Mouse (Mus musculus) limb, embryonic 12.5 days (tissue): ENCODE results near the gene Arxes1. TPM values are rescaled to one million over a fixed set of nuclear protein-coding genes. Genes with fewer than 3 reads are reported as not detected.
"Not testable (repeated sequence)": the region's sequence is repeated elsewhere in the genome, so short reads cannot be mapped to it uniquely, and the experiment has no call there.

Experiments
- ATAC-seq: fragments of 200-750 bp; cut with Nextera tagmentation; 2 replicates; pipeline ENCODE4 v1.8.0; 2017; ENCODE audit warnings: low read depth, moderate TSS enrichment; ENCODE audit not compliant: insufficient number of reproducible peaks, insufficient read depth, low FRiP score, low TSS enrichment
- H3K27ac ChIP-seq: fragments of 300-500 bp; sonication (generic); 2 replicates; pipeline ENCODE4 v1.5.1; 2016; ENCODE audit warnings: mild to moderate bottlenecking, moderate library complexity
- H3K27me3 ChIP-seq: fragments of 300-500 bp; sonication (generic); 2 replicates; pipeline ENCODE4 v1.6.1; 2016; ENCODE audit warnings: mild to moderate bottlenecking, moderate library complexity
- H3K36me3 ChIP-seq: fragments of 300-500 bp; sonication (generic); 2 replicates; pipeline ENCODE4 v1.6.1; 2016; ENCODE audit warnings: mild to moderate bottlenecking, moderate library complexity
- H3K4me1 ChIP-seq: fragments of 300-500 bp; sonication (generic); replicated peaks from 2 replicates; pipeline ENCODE4 v1.6.1; 2016
- H3K4me2 ChIP-seq: fragments of 300-500 bp; sonication (generic); 2 replicates; pipeline ENCODE4 v1.6.1; 2016; ENCODE audit warnings: mild to moderate bottlenecking, moderate library complexity
- H3K4me3 ChIP-seq: fragments of 300-500 bp; sonication (generic); replicated peaks from 2 replicates; pipeline ENCODE4 v1.5.1; 2016; ENCODE audit warnings: mild to moderate bottlenecking
- H3K9ac ChIP-seq: fragments of 300-500 bp; sonication (generic); replicated peaks from 2 replicates; pipeline ENCODE4 v1.6.1; 2016; ENCODE audit warnings: mild to moderate bottlenecking, moderate library complexity
- H3K9me3 ChIP-seq: fragments of 300-500 bp; sonication (generic); 2 replicates; pipeline ENCODE4 v1.6.1; 2016; ENCODE audit warnings: mild to moderate bottlenecking, moderate library complexity
- WGBS: fragments of 180-500 bp; shearing (Covaris S2); methylation state at CpG from one replicate; pipeline ENCODE4 v1.1.7; 2016; 5-methylcytosine and 5-hydroxymethylcytosine counted together
- polyA plus RNA-seq: library from polyadenylated mRNA; unstranded; fragments of >200 nt; fragmentation: Nextera tagmentation; extraction: Ambion mirVana; gene quantifications from 2 replicates; pipeline ENCODE4 v1.2.1, GENCODE M21; 2016

The Arxes1 gene
- polyA plus RNA-seq: 49.8 and 50.9 TPM in 2 replicates

DNA sequence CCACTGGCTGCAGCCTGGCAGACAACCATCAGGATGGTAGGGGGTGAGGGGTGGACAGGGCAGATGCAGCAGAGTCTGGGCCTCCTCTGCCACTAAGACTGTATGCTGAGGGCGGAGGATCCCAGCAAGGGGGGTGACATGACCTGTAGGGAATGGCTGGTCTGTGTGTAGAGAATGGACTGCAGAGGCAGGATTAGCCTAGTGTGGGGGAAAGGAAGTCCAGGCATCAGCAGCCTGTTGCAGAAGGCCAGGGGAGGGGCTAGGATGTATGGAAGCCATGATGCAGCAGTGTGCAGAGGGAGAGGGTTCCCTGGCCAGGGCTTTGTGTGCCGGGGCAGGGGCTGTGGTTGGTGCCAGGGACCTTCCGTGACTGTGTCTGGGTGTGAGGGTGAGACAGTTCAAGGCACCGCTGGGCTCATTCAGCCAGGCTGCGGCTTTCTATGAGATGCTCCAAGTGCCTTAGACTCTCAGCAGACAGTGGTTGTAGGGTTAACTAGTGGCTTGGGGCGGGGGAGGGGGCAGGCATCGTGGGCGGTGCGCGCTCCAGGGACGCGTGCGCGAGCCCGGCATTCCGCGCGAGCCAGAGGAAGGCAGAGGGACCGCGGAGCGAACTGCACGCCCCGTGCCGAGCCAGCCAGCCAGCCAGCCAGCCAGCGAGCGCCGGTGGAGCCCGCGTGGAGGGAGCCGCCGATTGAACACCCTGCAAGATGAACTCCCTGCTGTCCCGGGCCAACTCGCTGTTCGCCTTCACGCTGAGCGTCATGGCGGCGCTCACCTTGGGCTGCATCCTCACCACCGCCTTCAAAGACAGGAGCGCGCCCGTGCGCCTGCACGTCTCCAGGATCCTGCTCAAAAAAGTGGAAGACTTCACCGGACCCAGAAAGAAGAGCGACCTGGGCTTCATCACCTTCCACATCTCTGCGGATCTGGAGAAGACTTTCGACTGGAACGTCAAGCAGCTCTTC, at the start of gene Arxes1:
TSS of gene Arxes1 (plus strand) at position 569 of the 965 bp plus-strand sequence.
- WGBS: 19% methylated on average over 12 of the region's 49 CpGs
- Histone ChIP-seq H3K4me3 (peak within 1 kb of the TSS; percentile 31), H3K4me2 (peak within 1 kb of the TSS; percentile 51), H3K27me3 (peaks cover 12% of the 10 kb centered on the region)
- ATAC-seq: peak; percentile 98
- H3K27ac ChIP-seq, H3K4me1 ChIP-seq, H3K9ac ChIP-seq, H3K36me3 ChIP-seq, H3K9me3 ChIP-seq: not testable (repeated sequence)

GRCm38 (mm10) chrX:135984539-135985260, 48.5 kb upstream of the Arxes1 start:
- H3K27me3 ChIP-seq: 0 out of 2 replicates have a peak, but pooled peaks cover 7% of the 10 kb centered on the region
- H3K9ac ChIP-seq: no peak overlapping the region
- no peak overlapping the region for H3K4me3 ChIP-seq
- no peak overlapping the region for H3K4me2 ChIP-seq
- no peaks in the 10 kb centered on the region for H3K4me1 ChIP-seq
- H3K36me3 ChIP-seq: no peaks in the 10 kb centered on the region
- no peak overlapping the region for H3K27ac ChIP-seq
- ATAC-seq: no peak
- no peaks in the 10 kb centered on the region for H3K9me3 ChIP-seq
- WGBS: 79% methylated on average over 6 of the region's 6 CpGs

- WGBS: 98% methylated on average over 3 of the region's 3 CpGs
- Histone ChIP-seq H3K27ac (no peak overlapping the region), H3K4me3 (no peak overlapping the region), H3K9me3 (no peaks in the 10 kb centered on the region), H3K36me3 (no peaks in the 10 kb centered on the region), H3K9ac (no peak overlapping the region), H3K27me3 (0 out of 2 replicates have a peak, but pooled peaks cover 6% of the 10 kb centered on the region), H3K4me2 (no peak overlapping the region), H3K4me1 (no peaks in the 10 kb centered on the region)
- ATAC-seq: no peak
These were observed 46.9 kb upstream of the Arxes1 start for GRCm38 (mm10) chrX:135986267-135986666.

DNA sequence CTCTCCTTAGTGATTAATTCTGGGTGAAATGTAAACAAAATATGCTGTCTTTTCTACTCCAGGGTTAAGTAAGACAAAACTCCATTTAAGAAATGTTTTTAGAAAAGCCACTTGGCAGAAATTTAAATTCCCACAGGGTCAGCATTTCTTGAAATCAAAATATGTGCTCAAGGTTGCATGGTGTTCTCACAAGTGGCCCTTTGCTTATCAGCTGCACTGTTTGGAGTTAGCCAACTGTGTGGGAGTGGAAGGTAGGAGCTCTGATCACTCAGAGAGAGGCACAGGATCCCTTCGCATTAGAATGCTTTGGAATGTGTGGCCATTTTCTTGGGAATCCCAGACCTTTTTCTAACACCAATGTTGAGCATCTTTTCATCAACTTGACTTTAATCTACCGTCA, 42.5 kb upstream of the Arxes1 start:
- no peak overlapping the region for H3K4me2 ChIP-seq
- 74% methylated on average over 2 of the region's 2 CpGs for WGBS
- no peaks in the 10 kb centered on the region for H3K9me3 ChIP-seq
- no peak for ATAC-seq
- H3K36me3 ChIP-seq: no peaks in the 10 kb centered on the region
- H3K27ac ChIP-seq: no peak overlapping the region
- H3K27me3 ChIP-seq: 0 out of 2 replicates have a peak, but pooled peaks cover 3% of the 10 kb centered on the region
- no peak overlapping the region for H3K4me3 ChIP-seq
- no peaks in the 10 kb centered on the region for H3K4me1 ChIP-seq
- H3K9ac ChIP-seq: no peak overlapping the region

GRCm38 (mm10) chrX:135993192-135993594, 40.0 kb upstream of the Arxes1 start:
- not testable (repeated sequence) for H3K9me3 ChIP-seq, H3K27me3 ChIP-seq, H3K27ac ChIP-seq, H3K4me2 ChIP-seq, H3K36me3 ChIP-seq, H3K4me1 ChIP-seq, H3K9ac ChIP-seq, H3K4me3 ChIP-seq
- ATAC-seq: peak; percentile 95
- WGBS: 28% methylated on average over 2 of the region's 3 CpGs

- 14% methylated on average over 11 of the region's 39 CpGs for whole genome bisulfite sequencing
- not testable (repeated sequence) for H3K36me3 ChIP-seq, H3K27me3 ChIP-seq, H3K9me3 ChIP-seq, H3K9ac ChIP-seq, H3K4me1 ChIP-seq, H3K27ac ChIP-seq
- peak within 1 kb of the TSS; percentile 35 for H3K4me3 ChIP-seq
- peak; percentile 89 for ATAC-seq
- H3K4me2 ChIP-seq: peak within 1 kb of the TSS; percentile 49
These were observed 39.5 kb upstream of the Arxes1 start, which contains the start of gene Arxes2 for GRCm38 (mm10) chrX:135993664-135994119. Arxes2 (plus strand) TSS chrX:135993824.

DNA sequence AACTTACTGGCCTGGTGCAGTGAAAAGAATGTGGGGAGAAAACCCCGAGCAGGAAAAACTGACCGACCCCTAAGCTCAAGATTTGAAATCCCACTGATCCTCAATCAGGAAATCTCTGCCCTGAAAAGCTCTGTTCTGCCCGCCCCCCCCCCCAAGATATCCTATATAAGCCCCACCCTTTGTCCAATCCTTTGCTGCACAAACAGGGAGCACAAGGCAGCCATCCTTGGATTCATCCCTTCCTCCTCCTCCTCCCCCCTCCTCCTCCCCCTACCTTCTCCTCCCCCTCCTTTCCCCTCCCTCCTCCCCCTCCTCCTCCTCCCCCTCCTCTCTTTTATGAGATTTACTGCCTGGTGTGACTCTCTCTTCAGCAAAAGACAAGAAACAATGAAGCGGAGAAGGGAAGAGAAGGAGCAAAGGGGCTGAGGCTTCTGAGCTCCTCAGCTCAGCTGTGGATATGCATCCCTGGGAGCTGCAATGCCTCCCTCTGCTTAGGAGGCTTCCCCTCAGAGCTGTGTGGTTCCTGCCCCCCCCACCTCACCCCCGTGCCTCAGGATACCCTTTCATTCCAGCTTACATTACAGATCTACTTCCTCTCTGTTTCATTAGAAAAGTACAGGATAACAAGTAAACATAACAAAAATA, 25.8 kb upstream of the Arxes1 start:
- H3K4me1 ChIP-seq: no peaks in the 10 kb centered on the region

GRCm38 (mm10) chrX:136014392-136014791, 18.8 kb upstream of the Arxes1 start:
- 23% methylated on average over 2 of the region's 2 CpGs for WGBS
- Histone ChIP-seq H3K9ac (no peak overlapping the region), H3K4me1 (no peaks in the 10 kb centered on the region), H3K36me3 (no peaks in the 10 kb centered on the region), H3K4me3 (no peak overlapping the region), H3K4me2 (no peak overlapping the region), H3K27ac (no peak overlapping the region), H3K9me3 (no peaks in the 10 kb centered on the region), H3K27me3 (peaks cover 8% of the 10 kb centered on the region; the same call in 1 of the 2 replicates)
- ATAC-seq: no peak

More for the DNA sequence above, 25.8 kb upstream of the Arxes1 start:
- Histone ChIP-seq H3K4me3 (no peak overlapping the region), H3K4me2 (no peak overlapping the region), H3K36me3 (no peaks in the 10 kb centered on the region), H3K9ac (no peak overlapping the region), H3K27me3 (peaks cover 13% of the 10 kb centered on the region; the same call in 1 of the 2 replicates), H3K9me3 (no peaks in the 10 kb centered on the region), H3K27ac (no peak overlapping the region)
- WGBS: 39% methylated on average over 4 of the region's 5 CpGs
- ATAC-seq: no peak

DNA sequence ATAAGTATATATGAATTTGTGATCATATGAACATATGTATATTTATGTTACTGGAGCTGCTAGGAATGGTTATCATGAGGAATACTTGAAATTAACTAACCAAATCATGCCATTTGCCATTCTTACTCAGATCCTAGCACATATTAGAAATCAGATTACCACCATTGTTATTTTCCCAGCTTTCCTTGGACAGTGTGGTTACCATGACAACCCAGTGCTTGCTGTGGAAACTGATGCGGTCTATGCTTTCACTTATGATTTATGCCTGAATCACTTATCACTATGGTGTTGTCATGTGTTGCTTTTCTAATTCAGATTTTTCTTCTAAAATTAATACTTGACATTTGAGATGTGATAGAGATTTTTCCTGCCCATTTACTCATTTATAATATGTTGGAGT, 2.8 kb upstream of the Arxes1 start:
- no peak overlapping the region for H3K4me2 ChIP-seq
- H3K4me1 ChIP-seq: no peaks in the 10 kb centered on the region
- no peak overlapping the region for H3K4me3 ChIP-seq
- H3K27ac ChIP-seq: no peak overlapping the region
- ATAC-seq: no peak
- H3K27me3 ChIP-seq: peaks cover 14% of the 10 kb centered on the region
- WGBS: 83% methylated on average over 1 of the region's 1 CpGs
- no peaks in the 10 kb centered on the region for H3K9me3 ChIP-seq
- H3K36me3 ChIP-seq: no peaks in the 10 kb centered on the region
- H3K9ac ChIP-seq: no peak overlapping the region

GRCm38 (mm10) chrX:136043726-136044125, 10.6 kb downstream of the Arxes1 start:
- no peaks in the 10 kb centered on the region for H3K36me3 ChIP-seq
- H3K9ac ChIP-seq: no peak overlapping the region
- H3K4me2 ChIP-seq: no peak overlapping the region
- H3K27ac ChIP-seq: no peak overlapping the region
- H3K27me3 ChIP-seq: peaks cover 11% of the 10 kb centered on the region
- H3K9me3 ChIP-seq: no peaks in the 10 kb centered on the region
- no peaks in the 10 kb centered on the region for H3K4me1 ChIP-seq
- ATAC-seq: no peak
- no peak overlapping the region for H3K4me3 ChIP-seq
- WGBS: 88% methylated on average over 1 of the region's 1 CpGs

DNA sequence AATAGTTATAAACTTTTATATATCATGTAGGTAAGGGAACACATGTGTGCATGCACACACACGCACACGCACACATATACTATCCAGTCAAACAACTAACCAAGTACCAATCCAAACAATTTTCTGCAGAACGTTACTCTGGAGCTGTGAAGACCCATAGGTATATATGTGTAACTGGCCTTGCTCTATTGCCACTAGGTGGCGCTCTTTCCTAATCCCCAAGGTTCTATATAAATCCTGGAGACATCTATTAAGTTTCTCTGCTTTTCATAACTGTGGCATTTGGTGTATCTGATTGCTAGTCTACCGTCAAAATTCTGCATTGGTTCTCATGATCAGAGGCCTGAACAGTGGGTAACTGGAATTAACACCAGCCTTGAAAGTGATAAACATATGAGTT, 14.4 kb downstream of the Arxes1 start:
- Histone ChIP-seq H3K9me3 (no peaks in the 10 kb centered on the region), H3K27me3 (peaks cover 5% of the 10 kb centered on the region; the same call in 1 of the 2 replicates), H3K36me3 (no peaks in the 10 kb centered on the region), H3K4me1 (no peaks in the 10 kb centered on the region), H3K4me3 (no peak overlapping the region), H3K4me2 (no peak overlapping the region), H3K27ac (no peak overlapping the region), H3K9ac (no peak overlapping the region)
- no peak for ATAC-seq
- WGBS: 21% methylated on average over 5 of the region's 5 CpGs
